Mouse (Mus musculus) intestine, postnatal 0 days (tissue): Measurements from ENCODE around the gene Rbm44. TPM values are rescaled to one million over a fixed set of nuclear protein-coding genes. Genes with fewer than 3 reads are reported as not detected.

Experiments
- ATAC-seq: fragments of 200-750 bp; cut with Nextera tagmentation; 2 replicates; pipeline ENCODE4 v1.8.0; 2017; ENCODE audit warnings: mild to moderate bottlenecking, moderate TSS enrichment, moderate library complexity
- H3K27ac ChIP-seq: fragments of 300-500 bp; sonication (generic); 2 replicates; pipeline ENCODE4 v1.5.1; 2014; ENCODE audit warnings: mild to moderate bottlenecking, low read depth, low read length, moderate library complexity
- H3K27me3 ChIP-seq: fragments of 300-500 bp; sonication (generic); replicated peaks from 2 replicates; pipeline ENCODE4 v1.6.1; 2014; ENCODE audit warnings: low read length, mixed read lengths; ENCODE audit not compliant: control insufficient read depth, insufficient read depth
- H3K36me3 ChIP-seq: fragments of 300-500 bp; sonication (generic); 2 replicates; pipeline ENCODE4 v1.6.1; 2014; ENCODE audit warnings: mild to moderate bottlenecking, moderate library complexity; ENCODE audit not compliant: control insufficient read depth, insufficient read depth
- H3K4me1 ChIP-seq: fragments of 300-500 bp; sonication (generic); replicated peaks from 2 replicates; pipeline ENCODE4 v1.6.1; 2014; ENCODE audit warnings: antibody characterized with exemption, low read length, mixed read lengths; ENCODE audit not compliant: control insufficient read depth, insufficient read depth
- H3K4me2 ChIP-seq: fragments of 300-500 bp; sonication (generic); replicated peaks from 2 replicates; pipeline ENCODE4 v1.6.1; 2014; ENCODE audit warnings: low read depth, mild to moderate bottlenecking, moderate library complexity
- H3K4me3 ChIP-seq: fragments of 300-500 bp; sonication (generic); 2 replicates; pipeline ENCODE4 v1.5.1; 2014; ENCODE audit warnings: low read depth, low read length
- H3K9ac ChIP-seq: fragments of 300-500 bp; sonication (generic); 2 replicates; pipeline ENCODE4 v1.6.1; 2014; ENCODE audit warnings: mild to moderate bottlenecking, low read depth, low read length
- H3K9me3 ChIP-seq: fragments of 300-500 bp; sonication (generic); 2 replicates; pipeline ENCODE4 v1.6.1; 2016; ENCODE audit warnings: mixed run types; ENCODE audit not compliant: control insufficient read depth
- CTCF ChIP-seq: sonication (generic); IDR thresholded peaks from 2 replicates; pipeline ENCODE4 v1.5.1; 2016; ENCODE audit warnings: low read depth, mild to moderate bottlenecking, control low read depth, antibody characterized with exemption, moderate library complexity
- WGBS: fragments of 180-500 bp; shearing (Covaris S2); extraction: QIAGEN DNeasy Blood & Tissue Kit; methylation state at CpG from one replicate; pipeline ENCODE4 v1.1.7; 2014; 5-methylcytosine and 5-hydroxymethylcytosine counted together
- polyA plus RNA-seq: library from polyadenylated mRNA; unstranded; fragments of >200 nt; fragmentation: Nextera tagmentation; extraction: Ambion mirVana; gene quantifications from 2 replicates; pipeline ENCODE4 v1.2.1, GENCODE M21; 2015

The Rbm44 gene
- polyA plus RNA-seq, 1 experiment from 2014 or later = 0.13 TPM

- H3K4me3 ChIP-seq = no peak overlapping the region
- H3K27me3 ChIP-seq = no peaks in the 10 kb centered on the region
- no peak for TF ChIP-seq CTCF
- no peak for ATAC-seq
- H3K9me3 ChIP-seq = no peaks in the 10 kb centered on the region
- no peak overlapping the region for H3K4me2 ChIP-seq
- 79% methylated on average over 4 of the region's 4 CpGs for WGBS
- no peaks in the 10 kb centered on the region for H3K4me1 ChIP-seq
- no peak overlapping the region for H3K27ac ChIP-seq
- no peak overlapping the region for H3K9ac ChIP-seq
- H3K36me3 ChIP-seq = no peaks in the 10 kb centered on the region
Observed at GRCm38 (mm10) chr1:91169157-91169556, 24.3 kb downstream of the Rbm44 start.

GRCm38 (mm10) chr1:91174796-91175195, 29.9 kb downstream of the Rbm44 start:
- H3K27me3 ChIP-seq = peaks cover under 1% of the 10 kb centered on the region; the same call in 1 of the 2 replicates
- no peak for ATAC-seq
- H3K36me3 ChIP-seq = no peaks in the 10 kb centered on the region
- H3K4me3 ChIP-seq = no peak overlapping the region
- no peak overlapping the region for H3K27ac ChIP-seq
- no peak for TF ChIP-seq CTCF
- H3K4me2 ChIP-seq = no peak overlapping the region
- 90% methylated on average over 5 of the region's 5 CpGs for WGBS
- H3K9ac ChIP-seq = no peak overlapping the region
- H3K9me3 ChIP-seq = no peaks in the 10 kb centered on the region
- H3K4me1 ChIP-seq = no peaks in the 10 kb centered on the region

- no peak overlapping the region for H3K4me3 ChIP-seq
- WGBS = 41% methylated on average over 3 of the region's 3 CpGs
- no peaks in the 10 kb centered on the region for H3K9me3 ChIP-seq
- TF ChIP-seq CTCF = no peak
- ATAC-seq = no peak
- no peaks in the 10 kb centered on the region for H3K4me1 ChIP-seq
- no peak overlapping the region for H3K9ac ChIP-seq
- H3K27ac ChIP-seq = no peak overlapping the region
- peaks cover 10% of the 10 kb centered on the region; the same call in 1 of the 2 replicates for H3K27me3 ChIP-seq
- H3K4me2 ChIP-seq = no peak overlapping the region
- H3K36me3 ChIP-seq = no peaks in the 10 kb centered on the region
Observed at GRCm38 (mm10) chr1:91176026-91176425, 31.1 kb downstream of the Rbm44 start.

- Histone ChIP-seq H3K4me2 (no peak overlapping the region), H3K36me3 (no peaks in the 10 kb centered on the region), H3K9ac (no peak overlapping the region), H3K4me1 (no peaks in the 10 kb centered on the region), H3K27me3 (peaks cover 10% of the 10 kb centered on the region; the same call in 1 of the 2 replicates), H3K9me3 (no peaks in the 10 kb centered on the region), H3K27ac (no peak overlapping the region), H3K4me3 (no peak overlapping the region)
- TF ChIP-seq CTCF = no peak
- no peak for ATAC-seq
- WGBS = 77% methylated on average over 4 of the region's 4 CpGs
Observed at GRCm38 (mm10) chr1:91176871-91177270, 32.0 kb downstream of the Rbm44 start.

GRCm38 (mm10) chr1:91179086-91179485, 34.2 kb downstream of the Rbm44 start:
- H3K9ac ChIP-seq = no peak overlapping the region
- H3K4me3 ChIP-seq = no peak overlapping the region
- no peak overlapping the region for H3K27ac ChIP-seq
- H3K4me2 ChIP-seq = peak overlapping the region; percentile 77
- ATAC-seq = 0 out of 2 replicates have a peak, but pooled peaks have one; percentile 17
- WGBS = 25% methylated on average over 5 of the region's 5 CpGs
- H3K36me3 ChIP-seq = no peaks in the 10 kb centered on the region
- peak; percentile 96 for TF ChIP-seq CTCF
- H3K27me3 ChIP-seq = peaks cover 10% of the 10 kb centered on the region; the same call in 1 of the 2 replicates
- no peaks in the 10 kb centered on the region for H3K9me3 ChIP-seq
- no peaks in the 10 kb centered on the region for H3K4me1 ChIP-seq

GRCm38 (mm10) chr1:91179533-91180173, 34.8 kb downstream of the Rbm44 start, which contains the start of gene Ramp1:
Ramp1 (plus strand) TSS chr1:91179822.
- peak; percentile 18; the same call in 1 of the 2 replicates for TF ChIP-seq CTCF
- Histone ChIP-seq H3K27me3 (peaks cover 10% of the 10 kb centered on the region; the same call in 1 of the 2 replicates), H3K4me3 (peak within 1 kb of the TSS; percentile 45), H3K4me2 (peak within 1 kb of the TSS; percentile 77), H3K9ac (peak within 1 kb of the TSS; percentile 32), H3K4me1 (no peaks in the 10 kb centered on the region), H3K36me3 (no peaks in the 10 kb centered on the region), H3K27ac (no peak within 1 kb of the TSS), H3K9me3 (no peaks in the 10 kb centered on the region)
- 4% methylated on average over 35 of the region's 37 CpGs for WGBS
- peak; percentile 47; the same call in 1 of the 2 replicates for ATAC-seq
